Mouse (Mus musculus) limb, embryonic 11.5 days (tissue): ENCODE data around the gene Lrp2. TPM values are rescaled to one million over a fixed set of nuclear protein-coding genes. Genes with fewer than 3 reads are reported as not detected.

Experiments used
- ATAC-seq: fragments of 200-750 bp; cut with Nextera tagmentation; 2 replicates; pipeline ENCODE4 v1.8.0; 2017; ENCODE audit warnings: low read depth; ENCODE audit not compliant: insufficient number of reproducible peaks, low FRiP score, low TSS enrichment
- DNase-seq: peaks from one replicate; pipeline ENCODE4 v3.0.0-alpha.2; 2015; ENCODE audit warnings: low spot score
- H3K27ac ChIP-seq: fragments of 300-500 bp; sonication (generic); replicated peaks from 2 replicates; pipeline ENCODE4 v1.5.1; 2014; ENCODE audit warnings: low read depth, mild to moderate bottlenecking, low read length
- H3K27me3 ChIP-seq: fragments of 300-500 bp; sonication (generic); 2 replicates; pipeline ENCODE4 v1.6.1; 2014; ENCODE audit warnings: mild to moderate bottlenecking, low read length, mixed read lengths; ENCODE audit not compliant: control insufficient read depth, insufficient read depth
- H3K36me3 ChIP-seq: fragments of 300-500 bp; sonication (generic); 2 replicates; pipeline ENCODE4 v1.6.1; 2014; ENCODE audit warnings: mild to moderate bottlenecking, low read length, moderate library complexity, mixed read lengths; ENCODE audit not compliant: control insufficient read depth, insufficient read depth
- H3K4me1 ChIP-seq: fragments of 300-500 bp; sonication (generic); 2 replicates; pipeline ENCODE4 v1.6.1; 2014; ENCODE audit warnings: low read length, mixed read lengths; ENCODE audit not compliant: control insufficient read depth, insufficient read depth
- H3K4me2 ChIP-seq: fragments of 300-500 bp; sonication (generic); 2 replicates; pipeline ENCODE4 v1.6.1; 2014; ENCODE audit warnings: low read depth, mild to moderate bottlenecking, moderate library complexity; ENCODE audit not compliant: severe bottlenecking
- H3K4me3 ChIP-seq: fragments of 300-500 bp; sonication (generic); 2 replicates; pipeline ENCODE4 v1.5.1; 2014; ENCODE audit warnings: low read depth, low read length
- H3K9ac ChIP-seq: fragments of 300-500 bp; sonication (generic); 2 replicates; pipeline ENCODE4 v1.6.1; 2014; ENCODE audit warnings: mild to moderate bottlenecking, low read length
- H3K9me3 ChIP-seq: fragments of 300-500 bp; sonication (generic); 2 replicates; pipeline ENCODE4 v1.6.1; 2016; ENCODE audit warnings: low read length; ENCODE audit not compliant: control insufficient read depth
- WGBS: fragments of 180-500 bp; shearing (Covaris S2); extraction: QIAGEN DNeasy Blood & Tissue Kit; methylation state at CpG from one replicate; pipeline ENCODE4 v1.1.7; 2014; 5-methylcytosine and 5-hydroxymethylcytosine counted together
- polyA plus RNA-seq: library from polyadenylated mRNA; unstranded; fragments of >200 nt; fragmentation: Nextera tagmentation; extraction: Ambion mirVana; gene quantifications from 2 replicates; pipeline ENCODE4 v1.2.1, GENCODE M21; 2014

The Lrp2 gene
- polyA plus RNA-seq, 1 experiment from 2014 or later: 0.03 TPM

- Histone ChIP-seq H3K9ac (no peak overlapping the region), H3K27me3 (no peaks in the 10 kb centered on the region), H3K4me1 (no peaks in the 10 kb centered on the region), H3K4me2 (no peak overlapping the region), H3K27ac (no peak overlapping the region), H3K36me3 (no peaks in the 10 kb centered on the region), H3K4me3 (no peak overlapping the region), H3K9me3 (no peaks in the 10 kb centered on the region)
- DNase-seq (no peak), ATAC-seq (no peak)
- 89% methylated on average over 6 of the region's 6 CpGs for WGBS
Measured at GRCm38 (mm10) chr2:69401891-69402290, 184.0 kb downstream of the Lrp2 start.

DNA sequence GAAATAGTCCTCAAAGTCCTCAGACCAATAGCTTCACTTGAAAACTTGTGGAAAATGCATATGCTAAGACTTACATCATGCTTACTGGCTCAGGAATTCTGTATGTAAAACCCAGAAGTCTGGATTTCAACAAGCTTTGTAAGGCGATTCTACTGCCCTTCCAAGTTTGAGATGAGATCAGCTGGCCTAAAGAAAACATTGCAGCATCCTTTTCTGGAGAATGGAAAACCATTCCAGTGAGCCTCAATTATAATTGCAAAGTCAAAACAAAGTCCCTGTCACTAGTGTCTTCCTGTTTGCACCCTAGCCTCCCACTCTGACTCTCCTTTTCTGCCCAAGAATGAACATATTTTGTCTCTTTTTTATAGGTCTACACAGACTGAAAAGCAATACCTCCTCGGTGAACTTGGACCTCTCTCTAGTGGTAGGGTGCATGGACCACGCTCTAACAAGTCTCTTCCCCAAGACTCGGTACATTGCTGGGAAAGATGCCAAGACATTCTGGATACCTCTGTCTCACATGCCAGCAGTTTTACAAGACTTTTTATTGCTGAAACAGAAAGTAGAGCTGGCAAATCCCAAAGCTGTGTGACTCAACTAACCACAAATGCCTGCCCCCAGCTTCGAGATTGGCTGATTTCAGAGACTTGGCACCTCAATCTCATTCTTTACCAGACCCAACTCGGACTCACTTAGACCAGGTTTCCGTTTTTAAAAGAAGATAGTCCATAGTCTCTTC lies 184.8 kb downstream of the Lrp2 start:
- H3K36me3 ChIP-seq: no peaks in the 10 kb centered on the region
- H3K27ac ChIP-seq: no peak overlapping the region
- ATAC-seq: no peak
- no peaks in the 10 kb centered on the region for H3K4me1 ChIP-seq
- no peak overlapping the region for H3K4me2 ChIP-seq
- WGBS: 87% methylated on average over 7 of the region's 7 CpGs
- no peaks in the 10 kb centered on the region for H3K9me3 ChIP-seq
- no peak overlapping the region for H3K4me3 ChIP-seq
- H3K27me3 ChIP-seq: no peaks in the 10 kb centered on the region
- no peak overlapping the region for H3K9ac ChIP-seq
- DNase-seq: no peak

GRCm38 (mm10) chr2:69396760-69397435 lies 189.0 kb downstream of the Lrp2 start:
- Histone ChIP-seq H3K4me3 (no peak overlapping the region), H3K27me3 (no peaks in the 10 kb centered on the region), H3K9me3 (no peaks in the 10 kb centered on the region), H3K4me1 (no peaks in the 10 kb centered on the region), H3K36me3 (no peaks in the 10 kb centered on the region), H3K9ac (no peak overlapping the region), H3K4me2 (no peak overlapping the region), H3K27ac (no peak overlapping the region)
- DNase-seq (no peak), ATAC-seq (no peak)
- 83% methylated on average over 12 of the region's 12 CpGs for WGBS

DNA sequence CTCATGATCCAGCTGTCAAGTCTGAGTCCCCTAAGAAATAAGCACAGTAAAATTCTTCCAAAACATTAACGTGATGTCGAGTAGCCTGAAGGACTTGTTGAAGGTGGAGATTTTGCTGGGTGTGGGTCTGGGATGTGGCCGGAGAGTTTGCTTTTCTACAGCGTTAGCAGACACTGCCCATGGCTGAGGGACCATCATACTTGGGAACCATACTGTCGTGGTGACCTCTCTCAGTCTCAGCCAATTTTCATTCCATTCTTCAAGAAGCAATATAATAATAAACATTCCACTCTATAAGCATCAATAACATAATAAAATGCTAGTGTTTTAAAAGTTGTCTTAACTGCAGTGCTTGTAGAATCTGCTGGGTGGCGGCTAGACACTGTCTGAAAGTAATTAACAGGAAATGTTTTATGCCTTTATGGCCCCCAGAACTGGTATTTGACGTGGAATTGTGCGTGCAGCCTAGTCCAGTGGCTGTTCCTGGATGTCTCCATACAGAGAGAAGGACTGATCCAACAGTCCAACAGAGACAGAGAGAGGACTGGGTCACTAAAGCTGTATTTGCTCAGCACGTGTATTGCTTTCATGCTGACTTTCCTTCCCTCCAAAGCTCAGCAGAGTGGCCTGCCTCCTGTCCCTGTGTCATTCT lies 190.1 kb downstream of the Lrp2 start:
- H3K4me3 ChIP-seq: no peak overlapping the region
- no peaks in the 10 kb centered on the region for H3K27me3 ChIP-seq
- DNase-seq (no peak), ATAC-seq (no peak)
- H3K4me2 ChIP-seq: no peak overlapping the region
- no peaks in the 10 kb centered on the region for H3K9me3 ChIP-seq
- no peak overlapping the region for H3K27ac ChIP-seq
- H3K4me1 ChIP-seq: no peaks in the 10 kb centered on the region
- H3K36me3 ChIP-seq: no peaks in the 10 kb centered on the region
- WGBS: 46% methylated on average over 9 of the region's 9 CpGs
- no peak overlapping the region for H3K9ac ChIP-seq

DNA sequence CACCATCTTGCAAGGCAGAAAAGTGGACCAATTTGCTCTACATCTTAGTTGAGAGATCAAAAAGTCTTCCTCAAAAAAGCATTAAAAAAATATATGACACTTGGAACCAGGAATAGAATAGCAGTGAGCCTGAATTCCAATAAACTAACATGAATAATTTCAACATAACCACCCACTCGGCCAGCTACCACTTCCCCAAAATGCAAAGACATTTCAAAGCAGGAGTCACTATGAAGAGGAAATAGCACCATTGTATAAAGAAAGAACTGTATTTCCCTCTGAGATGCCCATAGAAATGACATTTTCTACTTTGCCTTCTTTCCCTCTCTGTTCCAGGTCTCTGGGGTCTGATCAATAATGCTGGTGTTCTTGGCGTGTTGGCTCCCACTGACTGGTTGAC lies 191.9 kb downstream of the Lrp2 start:
- no peak for DNase-seq

GRCm38 (mm10) chr2:69386118-69386871 lies 199.6 kb downstream of the Lrp2 start:
- Histone ChIP-seq H3K27me3 (no peaks in the 10 kb centered on the region), H3K4me1 (no peaks in the 10 kb centered on the region), H3K36me3 (no peaks in the 10 kb centered on the region), H3K4me3 (no peak overlapping the region), H3K9ac (no peak overlapping the region), H3K4me2 (no peak overlapping the region), H3K9me3 (no peaks in the 10 kb centered on the region), H3K27ac (no peak overlapping the region)
- 81% methylated on average over 3 of the region's 3 CpGs for WGBS
- DNase-seq (no peak), ATAC-seq (no peak)

More for the DNA sequence above, 191.9 kb downstream of the Lrp2 start:
- WGBS: 89% methylated on average over 2 of the region's 2 CpGs
- Histone ChIP-seq H3K27ac (no peak overlapping the region), H3K4me1 (no peaks in the 10 kb centered on the region), H3K9me3 (no peaks in the 10 kb centered on the region), H3K36me3 (no peaks in the 10 kb centered on the region), H3K4me2 (no peak overlapping the region), H3K27me3 (no peaks in the 10 kb centered on the region), H3K9ac (no peak overlapping the region), H3K4me3 (no peak overlapping the region)
- ATAC-seq: no peak

- Histone ChIP-seq H3K9ac (no peak overlapping the region), H3K27me3 (no peaks in the 10 kb centered on the region), H3K9me3 (no peaks in the 10 kb centered on the region), H3K4me2 (no peak overlapping the region), H3K4me1 (no peaks in the 10 kb centered on the region), H3K27ac (no peak overlapping the region), H3K4me3 (no peak overlapping the region), H3K36me3 (no peaks in the 10 kb centered on the region)
- DNase-seq: no peak
- 90% methylated on average over 5 of the region's 5 CpGs for WGBS
- ATAC-seq: no peak
Measured at GRCm38 (mm10) chr2:69382838-69383237, 203.0 kb downstream of the Lrp2 start.

- Histone ChIP-seq H3K4me1 (no peaks in the 10 kb centered on the region), H3K36me3 (no peaks in the 10 kb centered on the region), H3K4me3 (no peak overlapping the region), H3K9me3 (no peaks in the 10 kb centered on the region), H3K9ac (no peak overlapping the region), H3K27ac (no peak overlapping the region), H3K4me2 (no peak overlapping the region), H3K27me3 (no peaks in the 10 kb centered on the region)
- WGBS: 50% methylated on average over 8 of the region's 8 CpGs
- DNase-seq (no peak), ATAC-seq (no peak)
Measured at GRCm38 (mm10) chr2:69381740-69382139, 204.1 kb downstream of the Lrp2 start.
